Mouse (Mus musculus): Measurements from ENCODE around the gene Dag1.
"Not testable (repeated sequence)": the region's sequence is repeated elsewhere in the genome, so short reads cannot be mapped to it uniquely, and the experiment has no call there.

Dag1 gene

GRCm38 (mm10) chr9:108273485-108273884 lies 9.7 kb upstream of the Dag1 start:
- no peak for DNase-seq

- no peak for DNase-seq
Observed at GRCm38 (mm10) chr9:108272691-108273090, 8.9 kb upstream of the Dag1 start.

DNA sequence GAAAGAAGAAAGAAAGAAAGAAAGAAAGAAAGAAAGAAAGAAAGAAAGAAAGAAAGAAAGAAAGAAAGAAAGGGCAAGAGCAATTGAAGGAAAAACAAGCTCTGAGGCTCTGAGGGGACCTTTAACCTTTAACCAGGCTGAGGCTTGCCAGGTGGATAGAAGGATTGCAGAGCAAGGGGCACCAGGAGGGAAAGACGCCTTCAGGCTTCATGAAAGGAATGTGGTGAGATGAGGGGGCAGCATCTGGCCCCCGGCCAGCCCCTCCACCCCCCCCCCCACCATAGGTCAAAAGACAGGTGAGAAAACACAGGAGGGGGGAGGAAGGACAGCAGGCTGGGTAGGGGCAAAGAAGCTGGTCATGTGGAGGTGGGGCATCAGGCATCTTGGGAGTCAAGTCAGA lies 8.2 kb upstream of the Dag1 start:
- no peak for DNase-seq

DNA sequence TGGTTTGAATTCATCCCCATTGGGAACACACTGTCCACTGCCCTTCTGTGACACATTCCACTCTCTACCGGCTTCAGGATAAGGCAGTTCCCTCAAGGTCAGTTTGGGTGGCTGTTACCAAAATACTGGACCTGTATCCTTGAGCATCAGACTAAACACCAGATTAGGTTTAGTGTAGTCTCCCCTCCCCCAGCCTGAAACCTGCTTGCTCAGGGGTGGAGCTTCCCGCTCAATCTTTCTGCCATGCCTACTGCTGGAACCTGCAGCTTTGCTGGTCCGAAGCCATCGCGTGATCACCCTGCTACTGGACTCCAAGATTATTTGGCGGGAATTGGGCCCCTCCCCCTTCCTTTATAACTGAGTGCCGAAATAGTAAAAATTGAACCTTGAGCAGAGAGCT lies 4.9 kb upstream of the Dag1 start:
- DNase-seq = not testable (repeated sequence)

GRCm38 (mm10) chr9:108267691-108268090 lies 3.9 kb upstream of the Dag1 start:
- DNase-seq = no peak

GRCm38 (mm10) chr9:108266261-108266935 lies 2.6 kb upstream of the Dag1 start:
- no peak for DNase-seq

- no peak for DNase-seq
Observed at GRCm38 (mm10) chr9:108264191-108264921, 598 bp upstream of the Dag1 start.

- peak in 1 of 2 experiments; percentile 72 for DNase-seq
Observed at GRCm38 (mm10) chr9:108263131-108263681, 552 bp downstream of the Dag1 start.

GRCm38 (mm10) chr9:108262494-108263049 lies 1.2 kb downstream of the Dag1 start:
- no peak for DNase-seq

- DNase-seq = no peak
Observed at GRCm38 (mm10) chr9:108261865-108262264, 1.9 kb downstream of the Dag1 start.

DNA sequence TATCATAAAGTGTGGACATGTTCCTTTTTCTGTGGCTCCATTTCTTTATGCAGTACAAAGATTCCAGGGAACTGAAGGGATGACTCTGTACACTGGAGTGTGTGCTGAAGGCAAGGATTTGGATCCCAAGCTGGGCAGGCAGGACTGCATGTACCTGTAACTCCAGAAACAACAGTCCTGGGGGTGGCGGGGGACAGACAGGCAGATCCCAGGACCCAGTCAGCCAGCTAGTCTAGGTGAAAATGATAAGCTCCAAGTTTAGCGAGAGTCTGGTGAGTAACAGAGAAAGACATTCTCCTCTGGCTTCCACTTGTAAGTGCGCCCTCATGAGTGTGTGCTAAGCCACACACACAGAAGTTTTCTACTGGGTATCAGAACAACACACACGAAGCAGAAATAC lies 3.2 kb downstream of the Dag1 start:
- no peak for DNase-seq

- DNase-seq = no peak
Observed at GRCm38 (mm10) chr9:108252766-108253165, 11.0 kb downstream of the Dag1 start.

DNA sequence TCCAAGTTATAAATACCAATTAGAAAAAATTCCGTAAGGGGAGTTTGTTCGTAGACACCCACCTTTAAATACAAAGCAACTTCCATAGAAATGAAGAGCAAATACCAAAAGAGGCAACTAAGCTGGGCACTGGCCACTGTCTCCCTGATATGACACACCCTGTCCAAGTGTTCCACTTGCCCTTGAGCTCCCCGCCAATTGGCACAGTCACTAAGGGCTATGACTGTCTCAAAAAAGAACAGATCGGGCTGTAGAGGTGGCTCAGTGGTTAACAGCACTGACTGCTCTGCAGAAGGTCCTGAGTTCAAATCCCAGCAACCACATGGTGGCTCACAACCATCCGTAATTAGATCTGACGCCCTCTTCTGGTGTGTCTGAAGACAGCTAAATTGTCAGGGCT lies 11.9 kb downstream of the Dag1 start:
- no peak for DNase-seq

GRCm38 (mm10) chr9:108248957-108249356 lies 14.8 kb downstream of the Dag1 start:
- no peak for DNase-seq

GRCm38 (mm10) chr9:108244984-108245383 lies 18.8 kb downstream of the Dag1 start:
- no peak for DNase-seq

DNA sequence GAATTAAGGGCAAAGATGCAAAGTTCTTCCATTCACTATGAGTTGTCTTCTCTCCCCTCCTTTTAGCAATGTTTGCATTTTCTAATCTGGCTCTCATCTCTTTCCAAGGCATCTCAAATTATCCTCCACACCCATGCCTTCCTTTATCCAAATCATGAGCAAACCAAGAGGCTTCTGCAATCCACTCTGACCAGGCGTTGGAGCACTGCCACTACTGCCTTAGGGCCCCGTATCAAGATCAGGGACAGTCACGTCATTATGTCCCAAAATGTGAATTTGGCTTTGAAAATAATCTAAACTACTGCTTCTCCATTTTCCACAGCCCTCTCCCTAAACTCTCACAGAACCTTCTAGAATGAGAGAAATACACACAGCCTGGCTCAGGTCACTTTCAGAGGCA lies 19.2 kb downstream of the Dag1 start:
- DNase-seq = no peak

DNA sequence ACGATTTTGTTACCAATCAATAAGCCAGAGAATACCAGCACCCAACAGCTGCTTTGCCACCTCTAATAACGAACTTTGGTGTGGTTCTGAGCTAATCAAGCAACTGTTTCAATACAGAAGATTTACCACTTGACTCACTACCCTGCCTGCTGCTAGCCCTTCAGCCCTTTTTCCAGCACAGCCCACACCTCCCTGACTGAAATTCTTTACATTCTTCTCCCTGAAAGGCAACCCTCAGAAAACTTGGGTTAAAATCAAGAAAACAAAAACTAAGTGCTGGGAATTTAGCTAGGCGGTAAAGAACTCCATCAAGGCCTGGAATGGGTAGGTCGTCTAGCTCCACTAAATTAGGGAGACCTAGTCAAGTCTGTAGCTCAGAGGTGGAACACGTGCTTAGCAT lies 23.8 kb downstream of the Dag1 start:
- no peak for DNase-seq

- no peak for DNase-seq
Observed at GRCm38 (mm10) chr9:108238831-108239230, 24.9 kb downstream of the Dag1 start.

DNA sequence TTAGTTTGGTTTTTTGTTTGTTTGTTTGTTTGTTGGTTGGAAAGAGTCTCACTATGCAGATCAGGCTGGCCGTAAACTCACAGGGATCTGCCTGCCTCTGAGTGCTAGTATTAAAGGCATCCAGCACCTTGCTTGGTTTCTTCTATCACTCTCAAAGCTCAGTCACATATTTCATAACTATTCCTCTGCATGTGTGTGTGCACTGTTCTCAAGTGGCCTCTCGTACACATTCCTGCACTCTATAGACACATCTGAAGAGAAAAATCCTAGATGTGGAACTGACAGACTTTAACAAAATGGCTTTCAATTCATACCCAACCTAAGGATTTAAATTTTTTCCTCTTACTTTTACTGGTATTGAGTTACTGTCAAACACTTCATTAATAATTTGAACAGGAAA lies 25.4 kb downstream of the Dag1 start:
- no peak for DNase-seq

- no peak for DNase-seq
Observed at GRCm38 (mm10) chr9:108234682-108235081, 29.1 kb downstream of the Dag1 start.

DNA sequence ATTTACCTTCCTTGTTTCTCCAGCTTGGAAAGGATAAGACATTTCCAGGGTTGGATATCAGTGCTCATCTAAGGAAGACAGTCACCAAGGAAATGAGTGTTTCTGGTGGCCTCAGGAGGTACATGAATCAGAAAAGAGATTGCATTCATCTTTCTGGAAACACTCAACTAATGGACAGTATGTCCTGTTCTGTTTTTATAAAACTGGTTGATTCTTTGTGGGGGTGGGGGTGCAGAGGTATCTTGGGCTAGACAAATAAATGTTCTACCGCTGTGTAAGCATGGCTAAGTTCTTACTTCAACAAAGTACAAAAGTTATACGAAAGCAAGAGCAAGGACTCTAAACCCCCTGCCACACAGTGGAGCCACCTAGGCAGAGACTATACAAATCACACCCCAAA lies 30.9 kb downstream of the Dag1 start:
- no peak for DNase-seq

GRCm38 (mm10) chr9:108227911-108228649 lies 35.7 kb downstream of the Dag1 start:
- DNase-seq = no peak

GRCm38 (mm10) chr9:108225166-108225565 lies 38.6 kb downstream of the Dag1 start:
- DNase-seq = no peak

Measured in thymus, postnatal 36 days (tissue).